Mouse (Mus musculus): ENCODE data around the gene Nacc2.

Gene Nacc2

GRCm38 (mm10) chr2:26099851-26100250, 23.2 kb downstream of the Nacc2 start:
- DNase-seq (ENCODE audit: low read depth) = no peak

- DNase-seq (ENCODE audit: low read depth) = no peak
Observed at GRCm38 (mm10) chr2:26099260-26099659, 23.8 kb downstream of the Nacc2 start.

GRCm38 (mm10) chr2:26093897-26094296, 29.1 kb downstream of the Nacc2 start:
- no peak for DNase-seq (ENCODE audit: low read depth)

GRCm38 (mm10) chr2:26091771-26092393, 31.1 kb downstream of the Nacc2 start:
- DNase-seq (ENCODE audit: low read depth) = peak; percentile 23

GRCm38 (mm10) chr2:26090876-26091770, 31.9 kb downstream of the Nacc2 start:
- DNase-seq (ENCODE audit: low read depth) = no peak

GRCm38 (mm10) chr2:26089005-26089404, 34.0 kb downstream of the Nacc2 start:
- DNase-seq (ENCODE audit: low read depth) = no peak

GRCm38 (mm10) chr2:26086926-26087600, 36.0 kb downstream of the Nacc2 start:
- peak; percentile 74 for DNase-seq (ENCODE audit: low read depth)

GRCm38 (mm10) chr2:26086505-26086904, 36.5 kb downstream of the Nacc2 start:
- no peak for DNase-seq (ENCODE audit: low read depth)

- DNase-seq (ENCODE audit: low read depth) = peak; percentile 59
Observed at GRCm38 (mm10) chr2:26082883-26083282, 40.1 kb downstream of the Nacc2 start.

GRCm38 (mm10) chr2:26080830-26081229, 42.2 kb downstream of the Nacc2 start:
- peak; percentile 76 for DNase-seq (ENCODE audit: low read depth)

- no peak for DNase-seq (ENCODE audit: low read depth)
Observed at GRCm38 (mm10) chr2:26079409-26079808, 43.6 kb downstream of the Nacc2 start.

- DNase-seq (ENCODE audit: low read depth) = no peak
Observed at GRCm38 (mm10) chr2:26077068-26077467, 46.0 kb downstream of the Nacc2 start.

GRCm38 (mm10) chr2:26076121-26076520, 46.9 kb downstream of the Nacc2 start:
- no peak for DNase-seq (ENCODE audit: low read depth)

GRCm38 (mm10) chr2:26074551-26074950, 48.5 kb downstream of the Nacc2 start:
- DNase-seq (ENCODE audit: low read depth) = no peak

GRCm38 (mm10) chr2:26068592-26068991, 54.4 kb downstream of the Nacc2 start:
- DNase-seq (ENCODE audit: low read depth) = no peak

- DNase-seq (ENCODE audit: low read depth) = peak; percentile 82
Observed at GRCm38 (mm10) chr2:26068175-26068574, 54.8 kb downstream of the Nacc2 start.

GRCm38 (mm10) chr2:26066527-26066926, 56.5 kb downstream of the Nacc2 start:
- no peak for DNase-seq (ENCODE audit: low read depth)

- no peak for DNase-seq (ENCODE audit: low read depth)
Observed at GRCm38 (mm10) chr2:26062742-26063427, 60.1 kb downstream of the Nacc2 start.

GRCm38 (mm10) chr2:26062241-26062640, 60.8 kb downstream of the Nacc2 start:
- no peak for DNase-seq (ENCODE audit: low read depth)

- no peak for DNase-seq (ENCODE audit: low read depth)
Observed at GRCm38 (mm10) chr2:26061018-26061666, 61.9 kb downstream of the Nacc2 start.

GRCm38 (mm10) chr2:26057053-26057452, 66.0 kb downstream of the Nacc2 start:
- no peak for DNase-seq (ENCODE audit: low read depth)

GRCm38 (mm10) chr2:26056226-26056625, 66.8 kb downstream of the Nacc2 start:
- no peak for DNase-seq (ENCODE audit: low read depth)

Data from 416B (cell line).